Mouse (Mus musculus): ENCODE measurements at regions not wholly inside any gene's neighbourhood (a gene's known extent, or its start where the extent isn't known, plus 50 kb on each side); places are given as distances from the start of the nearest gene placed in this dataset.
A peak's percentile ranks its signal among the peaks of the same experiment; 100 is the strongest.

DNA sequence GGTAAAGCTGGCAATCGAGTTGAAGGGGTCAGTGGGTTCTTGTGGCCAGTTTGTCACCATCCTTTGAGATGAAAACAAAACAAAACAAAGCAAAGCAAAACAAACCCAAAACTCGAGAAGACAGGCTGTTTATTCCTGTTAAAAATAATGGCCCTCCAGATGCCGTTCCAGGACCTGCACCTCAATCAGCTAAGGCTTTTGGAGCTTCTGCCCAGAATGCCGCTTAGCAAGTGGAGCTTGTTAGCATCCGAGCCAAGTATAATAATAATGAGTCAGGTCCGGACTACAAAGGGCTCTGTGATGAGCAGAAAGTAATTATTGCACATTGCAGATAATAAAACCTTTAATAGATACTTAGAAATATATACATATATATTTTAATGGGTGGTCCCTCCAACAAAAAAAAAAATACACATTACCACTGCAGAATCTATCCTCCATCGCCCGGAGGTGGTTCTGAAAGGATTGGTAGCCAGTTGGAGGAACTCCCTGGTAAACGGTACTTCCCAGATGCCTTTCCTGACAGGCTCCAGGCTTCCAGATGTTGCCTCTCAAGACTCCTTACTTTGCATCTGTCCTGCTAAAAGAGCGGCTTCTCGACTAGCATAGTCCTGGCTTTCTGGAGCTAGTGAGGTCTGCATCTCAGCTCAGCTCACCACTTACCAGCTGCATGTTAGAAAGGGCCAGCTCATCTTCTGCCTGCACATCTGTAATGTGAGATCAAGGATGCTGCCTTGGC lies 1145.8 kb upstream of the A1bg start:
- no peak overlapping the region for H3K4me3 ChIP-seq (ENCODE audit: low read depth, low read length)
- no peak for TF ChIP-seq POLR2A (IDR thresholded peaks at IDR 0.05; ENCODE audit: low read depth, low read length)
- no peak for TF ChIP-seq CTCF (IDR thresholded peaks at IDR 0.05; ENCODE audit: extremely low read depth, insufficient read length, insufficient replicate concordance, low read depth, low read length)
- H3K27me3 ChIP-seq (ENCODE audit: control insufficient read depth, insufficient read depth, low read length), result no peaks in the 10 kb centered on the region
- no peaks in the 10 kb centered on the region for H3K4me1 ChIP-seq (ENCODE audit: control insufficient read depth, insufficient read depth, insufficient read length, low read length)
- 72% methylated on average over 11 of the region's 11 CpGs for WGBS
- H3K36me3 ChIP-seq (ENCODE audit: control insufficient read depth, insufficient read depth, low read length), result no peaks in the 10 kb centered on the region
- H3K27ac ChIP-seq (ENCODE audit: insufficient read depth, low read depth, low read length), result no peak overlapping the region

DNA sequence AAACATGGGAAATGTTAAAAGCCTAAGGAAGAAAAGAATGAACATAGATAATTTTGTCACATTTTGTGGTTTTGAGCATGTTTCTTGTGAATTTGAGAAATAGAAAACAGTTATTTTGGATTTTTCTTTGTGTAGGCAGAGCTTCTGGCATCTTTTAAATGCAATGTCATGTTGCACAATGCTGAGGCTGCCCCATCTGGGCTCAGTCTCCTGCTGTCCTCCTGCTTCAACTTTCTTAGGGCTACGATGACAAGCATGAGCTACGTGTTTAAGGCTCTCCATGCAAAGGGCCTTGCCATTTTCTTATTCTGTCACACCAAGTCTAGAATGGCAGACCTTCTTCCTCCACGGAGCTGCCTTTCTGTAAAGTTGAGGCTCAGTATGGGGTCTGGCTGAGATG lies 1141.6 kb upstream of the A1bg start:
- Histone ChIP-seq H3K36me3 (ENCODE audit: control insufficient read depth, insufficient read depth, low read length) (no peaks in the 10 kb centered on the region), H3K27ac (ENCODE audit: insufficient read depth, low read depth, low read length) (no peak overlapping the region), H3K4me1 (ENCODE audit: control insufficient read depth, insufficient read depth, insufficient read length, low read length) (peaks cover 3% of the 10 kb centered on the region; the same call in 1 of the 2 replicates), H3K4me3 (ENCODE audit: low read depth, low read length) (no peak overlapping the region), H3K27me3 (ENCODE audit: control insufficient read depth, insufficient read depth, low read length) (no peaks in the 10 kb centered on the region)
- TF ChIP-seq POLR2A (IDR thresholded peaks at IDR 0.05; ENCODE audit: low read depth, low read length) (no peak), CTCF (IDR thresholded peaks at IDR 0.05; ENCODE audit: extremely low read depth, insufficient read length, insufficient replicate concordance, low read depth, low read length) (no peak)
- WGBS, result 98% methylated on average over 3 of the region's 3 CpGs

DNA sequence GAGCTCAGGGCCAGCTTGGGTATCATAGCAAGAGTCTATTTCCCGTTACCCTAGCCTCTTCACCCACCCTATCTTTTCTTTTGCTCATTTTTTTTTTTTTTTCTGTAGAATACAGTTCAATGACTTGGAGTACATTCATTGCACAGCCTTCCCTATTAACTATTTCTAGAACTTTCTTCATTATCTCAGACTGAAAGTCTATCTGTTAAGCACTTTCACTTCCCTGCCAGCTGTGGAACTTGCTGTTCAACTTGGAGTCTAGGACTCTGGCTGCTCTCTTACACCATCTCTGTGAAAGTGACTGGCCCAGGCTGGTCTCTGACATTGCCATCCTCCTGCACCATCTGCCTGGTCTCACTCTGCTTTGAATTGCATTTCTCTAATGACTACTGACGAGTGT lies 1134.6 kb upstream of the A1bg start:
- Histone ChIP-seq H3K36me3 (ENCODE audit: control insufficient read depth, insufficient read depth, low read length) (no peaks in the 10 kb centered on the region), H3K27ac (ENCODE audit: insufficient read depth, low read depth, low read length) (0 out of 2 replicates have a peak overlapping the region, but pooled peaks have one; percentile 34), H3K4me3 (ENCODE audit: low read depth, low read length) (no peak overlapping the region), H3K4me1 (ENCODE audit: control insufficient read depth, insufficient read depth, insufficient read length, low read length) (peaks cover 3% of the 10 kb centered on the region; the same call in 1 of the 2 replicates), H3K27me3 (ENCODE audit: control insufficient read depth, insufficient read depth, low read length) (no peaks in the 10 kb centered on the region)
- WGBS, result 85% methylated on average over 2 of the region's 2 CpGs
- TF ChIP-seq POLR2A (IDR thresholded peaks at IDR 0.05; ENCODE audit: low read depth, low read length) (no peak), CTCF (IDR thresholded peaks at IDR 0.05; ENCODE audit: extremely low read depth, insufficient read length, insufficient replicate concordance, low read depth, low read length) (no peak)

DNA sequence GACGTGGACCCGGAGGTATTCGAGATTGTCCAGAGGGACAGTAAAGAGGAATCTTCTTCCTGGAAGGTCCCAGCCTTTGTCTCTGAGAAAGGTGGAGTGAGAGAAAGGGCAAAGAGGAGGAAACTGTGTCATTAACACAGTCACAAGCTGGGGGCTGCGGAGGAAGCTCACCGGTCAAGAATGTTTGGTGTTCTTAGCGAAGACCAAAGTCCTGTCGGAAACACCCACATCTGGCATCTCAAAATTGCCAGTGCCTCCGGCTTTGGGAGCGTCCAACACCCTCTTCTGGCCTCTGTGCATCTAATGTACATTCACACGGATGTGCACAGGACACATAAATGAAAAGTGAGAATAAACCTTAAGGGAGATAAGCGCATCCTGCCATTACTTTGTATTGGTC lies 1134.1 kb upstream of the A1bg start:
- 88% methylated on average over 11 of the region's 11 CpGs for WGBS
- 0 out of 2 replicates have a peak overlapping the region, but pooled peaks have one; percentile 34 for H3K27ac ChIP-seq (ENCODE audit: insufficient read depth, low read depth, low read length)

DNA sequence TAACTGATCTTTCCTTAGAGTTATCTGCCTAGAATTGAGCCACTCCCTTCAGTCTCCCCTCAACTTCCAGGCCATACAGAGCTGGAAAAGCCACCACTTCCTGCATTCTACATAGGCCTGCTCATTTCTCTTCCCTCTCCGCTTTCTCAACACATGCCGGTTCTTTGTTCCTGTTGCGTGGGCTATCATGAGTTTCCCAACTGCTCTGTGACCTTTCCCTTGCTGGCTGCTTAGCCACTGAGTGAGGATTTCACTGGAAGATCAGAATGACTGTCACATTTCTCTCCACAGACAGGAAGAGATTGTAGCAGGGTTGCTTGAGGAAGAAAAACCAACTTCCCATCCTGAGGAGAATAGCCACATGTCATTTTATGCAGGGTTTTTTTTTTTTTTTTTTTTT lies 1133.6 kb upstream of the A1bg start:
- no peaks in the 10 kb centered on the region for H3K36me3 ChIP-seq (ENCODE audit: control insufficient read depth, insufficient read depth, low read length)
- 75% methylated on average over 3 of the region's 3 CpGs for WGBS

More for the DNA sequence above, 1134.1 kb upstream of the A1bg start:
- Histone ChIP-seq H3K4me3 (ENCODE audit: low read depth, low read length) (no peak overlapping the region), H3K4me1 (ENCODE audit: control insufficient read depth, insufficient read depth, insufficient read length, low read length) (peaks cover 3% of the 10 kb centered on the region; the same call in 1 of the 2 replicates), H3K36me3 (ENCODE audit: control insufficient read depth, insufficient read depth, low read length) (no peaks in the 10 kb centered on the region), H3K27me3 (ENCODE audit: control insufficient read depth, insufficient read depth, low read length) (no peaks in the 10 kb centered on the region)
- TF ChIP-seq POLR2A (IDR thresholded peaks at IDR 0.05; ENCODE audit: low read depth, low read length), result no peak
- TF ChIP-seq CTCF (IDR thresholded peaks at IDR 0.05; ENCODE audit: extremely low read depth, insufficient read length, insufficient replicate concordance, low read depth, low read length), result no peak

DNA sequence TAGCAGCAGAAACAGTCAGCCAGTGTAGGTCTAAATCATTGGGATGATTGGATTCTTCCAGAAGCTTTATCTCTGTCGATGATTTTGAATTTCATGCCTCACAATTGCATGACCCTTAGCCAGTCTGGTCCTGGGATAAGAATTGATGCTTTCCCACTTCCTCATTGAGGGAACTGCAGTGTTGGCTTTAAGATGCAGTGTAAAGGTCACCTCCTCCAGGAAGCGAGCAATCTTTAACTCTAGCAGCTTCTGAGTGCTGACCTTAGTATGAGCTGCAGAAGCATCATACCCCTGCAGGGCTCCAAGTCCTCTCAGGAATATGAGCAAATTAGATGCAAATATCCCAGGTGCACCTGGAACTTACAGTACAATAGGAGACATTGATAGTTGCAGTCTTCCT lies 1132.2 kb upstream of the A1bg start:
- H3K27me3 ChIP-seq (ENCODE audit: control insufficient read depth, insufficient read depth, low read length), result no peaks in the 10 kb centered on the region
- H3K4me3 ChIP-seq (ENCODE audit: low read depth, low read length), result no peak overlapping the region
- 26% methylated on average over 2 of the region's 2 CpGs for WGBS
- no peak for TF ChIP-seq POLR2A (IDR thresholded peaks at IDR 0.05; ENCODE audit: low read depth, low read length)
- TF ChIP-seq CTCF (IDR thresholded peaks at IDR 0.05; ENCODE audit: extremely low read depth, insufficient read length, insufficient replicate concordance, low read depth, low read length), result no peak
- no peaks in the 10 kb centered on the region; the same call in 1 of the 2 replicates for H3K4me1 ChIP-seq (ENCODE audit: control insufficient read depth, insufficient read depth, insufficient read length, low read length)
- no peaks in the 10 kb centered on the region for H3K36me3 ChIP-seq (ENCODE audit: control insufficient read depth, insufficient read depth, low read length)
- H3K27ac ChIP-seq (ENCODE audit: insufficient read depth, low read depth, low read length), result no peak overlapping the region

More for the DNA sequence above, 1133.6 kb upstream of the A1bg start:
- H3K4me3 ChIP-seq (ENCODE audit: low read depth, low read length), result no peak overlapping the region
- H3K27ac ChIP-seq (ENCODE audit: insufficient read depth, low read depth, low read length), result no peak overlapping the region
- no peak for TF ChIP-seq POLR2A (IDR thresholded peaks at IDR 0.05; ENCODE audit: low read depth, low read length)
- TF ChIP-seq CTCF (IDR thresholded peaks at IDR 0.05; ENCODE audit: extremely low read depth, insufficient read length, insufficient replicate concordance, low read depth, low read length), result no peak
- peaks cover 3% of the 10 kb centered on the region; the same call in 1 of the 2 replicates for H3K4me1 ChIP-seq (ENCODE audit: control insufficient read depth, insufficient read depth, insufficient read length, low read length)
- no peaks in the 10 kb centered on the region for H3K27me3 ChIP-seq (ENCODE audit: control insufficient read depth, insufficient read depth, low read length)

DNA sequence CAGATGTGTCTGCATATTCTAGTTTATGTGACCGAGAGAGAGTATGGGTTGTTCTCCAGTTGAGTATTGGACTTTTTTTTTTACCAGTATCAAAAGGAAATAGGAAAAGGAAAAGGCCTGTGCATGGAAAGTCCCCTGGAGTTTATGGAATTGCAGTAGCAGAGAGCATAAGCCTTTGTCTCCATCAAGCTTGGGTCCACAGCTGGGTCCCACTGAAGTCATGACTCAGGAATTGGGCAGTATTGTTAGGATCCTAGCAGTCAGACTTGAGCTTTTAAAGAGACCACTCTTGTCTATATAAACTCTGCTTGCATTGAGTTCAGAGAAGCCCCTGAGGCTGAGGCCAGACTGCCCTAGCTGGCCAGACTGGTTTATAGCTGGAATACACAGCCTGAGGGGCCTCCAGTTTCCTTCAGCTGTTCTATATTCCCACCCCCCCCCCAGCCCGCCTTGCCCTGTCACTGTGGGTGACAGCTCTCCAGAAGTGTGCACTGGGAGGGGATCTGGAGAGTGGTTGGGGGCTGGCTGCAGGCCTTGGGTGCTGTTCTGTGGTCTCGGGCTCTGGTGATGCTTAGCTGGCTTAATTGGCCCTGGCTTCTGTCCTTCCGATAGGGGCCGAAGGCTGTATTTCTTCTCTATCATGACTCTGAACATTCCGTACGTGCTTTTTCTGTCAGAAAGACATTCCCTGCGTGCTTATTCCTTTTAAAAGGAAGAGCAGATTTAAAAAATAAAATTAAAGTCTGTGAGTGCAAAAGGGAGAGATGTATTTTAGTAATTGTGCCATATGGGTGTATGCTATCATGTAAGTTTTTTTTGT lies 1130.8 kb upstream of the A1bg start:
- Histone ChIP-seq H3K27me3 (ENCODE audit: control insufficient read depth, insufficient read depth, low read length) (no peaks in the 10 kb centered on the region), H3K4me3 (ENCODE audit: low read depth, low read length) (no peak overlapping the region), H3K27ac (ENCODE audit: insufficient read depth, low read depth, low read length) (no peak overlapping the region), H3K4me1 (ENCODE audit: control insufficient read depth, insufficient read depth, insufficient read length, low read length) (no peaks in the 10 kb centered on the region; the same call in 1 of the 2 replicates), H3K36me3 (ENCODE audit: control insufficient read depth, insufficient read depth, low read length) (no peaks in the 10 kb centered on the region)
- WGBS, result 84% methylated on average over 8 of the region's 8 CpGs
- TF ChIP-seq CTCF (IDR thresholded peaks at IDR 0.05; ENCODE audit: extremely low read depth, insufficient read length, insufficient replicate concordance, low read depth, low read length), result no peak
- TF ChIP-seq POLR2A (IDR thresholded peaks at IDR 0.05; ENCODE audit: low read depth, low read length), result no peak

All from small intestine, adult 2 months (tissue).